Mouse (Mus musculus) T-helper 17 cell (primary cell): ENCODE measurements at regions not wholly inside any gene's neighbourhood (a gene's known extent, or its start where the extent isn't known, plus 50 kb on each side); places are given as distances from the start of the nearest gene placed in this dataset.

Experiments used
- in situ Hi-C, 2 experiments: fragments of 300-600 bp; cut with MboI, MseI; formaldehyde crosslinking; loops; 1 replicate in 1 of 2; 2 replicates in 1 of 2; pipeline ENCODE4 v1.15.1; 2025; ENCODE audit warnings: high pct_unique_total_duplicates in 2 of 2

DNA sequence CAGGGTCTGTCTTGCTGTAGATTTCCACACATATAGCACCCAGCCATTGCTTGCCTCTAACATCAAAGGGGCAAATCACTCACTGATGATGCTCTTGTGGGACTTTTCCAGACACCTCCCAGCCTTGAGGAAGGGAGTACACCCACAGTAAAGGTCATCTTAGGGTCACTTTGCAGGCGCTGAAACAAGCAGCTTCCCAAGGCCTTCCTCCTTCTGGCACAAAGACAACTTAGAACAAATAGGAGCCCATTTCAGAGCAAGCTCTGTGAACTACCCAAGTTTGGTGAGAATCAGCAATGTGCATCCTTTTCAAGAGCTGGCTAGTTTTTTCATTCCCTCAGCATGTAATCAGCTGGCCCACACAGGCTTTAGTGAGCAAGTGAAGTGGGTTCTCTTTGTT, 352.2 kb upstream of the Ubash3b start:
- in situ Hi-C loops: no loop called here

- in situ Hi-C loops: no loop called here
Measured at GRCm38 (mm10) chr9:41509597-41509996, 348.1 kb upstream of the Ubash3b start.

DNA sequence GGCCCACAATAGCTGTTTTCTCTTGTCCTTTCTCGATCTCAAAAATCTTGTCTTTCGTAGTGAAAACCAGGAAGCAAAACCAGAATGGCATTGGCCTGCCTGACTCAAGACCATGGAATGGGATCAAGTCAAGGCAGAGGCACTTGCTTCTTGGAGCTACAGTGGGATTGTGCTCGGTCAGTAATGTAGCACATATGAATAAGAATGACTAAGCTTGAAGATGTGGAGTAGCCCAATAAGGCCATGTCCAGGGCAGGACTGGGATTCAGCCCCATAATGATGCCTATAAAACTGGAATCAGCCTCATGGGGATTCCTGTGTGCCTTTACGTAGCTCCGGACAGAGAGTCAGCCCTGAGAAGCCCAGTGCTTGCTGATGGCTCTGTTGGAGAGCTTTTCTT, 347.2 kb upstream of the Ubash3b start:
- in situ Hi-C loops: no loop called here

GRCm38 (mm10) chr9:41498326-41498725, 336.8 kb upstream of the Ubash3b start:
- in situ Hi-C loops: loop anchor here in 1 of 2 experiments (5.0 kb wide), 1 partner anchor 879 kb away; no protein-coding TSS in a partner anchor

GRCm38 (mm10) chr9:41490112-41490511, 328.6 kb upstream of the Ubash3b start:
- in situ Hi-C loops: no loop called here

- in situ Hi-C loops: no loop called here
Measured at GRCm38 (mm10) chr9:41488046-41488445, 326.5 kb upstream of the Ubash3b start.

GRCm38 (mm10) chr9:41483218-41483617, 321.7 kb upstream of the Ubash3b start:
- in situ Hi-C loops: no loop called here

- in situ Hi-C loops: no loop called here
Measured at GRCm38 (mm10) chr9:41481611-41482266, 320.2 kb upstream of the Ubash3b start.

DNA sequence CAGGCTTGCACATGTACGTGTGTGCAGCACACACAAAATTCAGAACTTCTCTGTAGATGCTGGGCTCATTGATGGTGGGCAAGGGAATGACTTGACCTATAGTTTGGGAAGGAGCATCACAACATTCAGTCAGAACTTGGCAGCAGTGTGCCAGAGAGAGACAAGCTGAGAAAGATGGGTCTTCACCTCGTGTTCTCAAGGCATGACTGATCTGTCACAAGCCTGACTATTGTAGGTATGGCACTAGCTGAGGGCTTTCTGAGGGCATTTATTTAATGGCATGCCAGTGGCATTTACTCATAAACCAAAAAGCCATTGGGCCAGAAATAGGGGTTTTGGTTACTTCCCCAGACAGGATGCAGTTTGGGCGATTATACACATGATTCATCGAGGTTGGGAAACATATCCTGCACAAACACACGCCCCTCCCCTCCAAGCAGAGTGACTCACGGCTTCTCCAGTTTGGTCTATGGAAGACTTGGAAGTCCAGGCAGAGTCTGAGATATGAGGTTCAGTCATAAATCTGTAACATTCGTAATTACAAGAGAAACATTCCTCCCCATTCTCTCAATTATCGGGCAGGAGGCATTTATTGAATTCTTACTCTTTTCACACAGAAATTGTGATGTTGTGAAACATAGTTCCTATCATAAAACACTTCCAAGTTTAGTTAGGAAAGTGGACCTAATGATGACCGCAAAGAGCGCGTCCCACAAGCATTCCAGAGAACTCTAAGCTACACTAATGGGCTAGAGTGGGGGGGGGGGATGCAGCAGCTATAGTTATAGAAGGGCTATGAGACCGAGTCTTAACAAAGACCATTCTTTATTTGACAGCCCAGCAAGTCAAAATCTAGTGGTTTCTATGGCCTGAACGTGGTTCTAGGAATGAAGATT, 318.6 kb upstream of the Ubash3b start:
- in situ Hi-C loops: loop anchor here (5.0 to 10.0 kb wide), 2 partner anchors 465 to 472 kb away; no protein-coding TSS in a partner anchor

- in situ Hi-C loops: loop anchor here (5.0 to 10.0 kb wide), 2 partner anchors 466 to 473 kb away; no protein-coding TSS in a partner anchor
Measured at GRCm38 (mm10) chr9:41479085-41479484, 317.6 kb upstream of the Ubash3b start.

DNA sequence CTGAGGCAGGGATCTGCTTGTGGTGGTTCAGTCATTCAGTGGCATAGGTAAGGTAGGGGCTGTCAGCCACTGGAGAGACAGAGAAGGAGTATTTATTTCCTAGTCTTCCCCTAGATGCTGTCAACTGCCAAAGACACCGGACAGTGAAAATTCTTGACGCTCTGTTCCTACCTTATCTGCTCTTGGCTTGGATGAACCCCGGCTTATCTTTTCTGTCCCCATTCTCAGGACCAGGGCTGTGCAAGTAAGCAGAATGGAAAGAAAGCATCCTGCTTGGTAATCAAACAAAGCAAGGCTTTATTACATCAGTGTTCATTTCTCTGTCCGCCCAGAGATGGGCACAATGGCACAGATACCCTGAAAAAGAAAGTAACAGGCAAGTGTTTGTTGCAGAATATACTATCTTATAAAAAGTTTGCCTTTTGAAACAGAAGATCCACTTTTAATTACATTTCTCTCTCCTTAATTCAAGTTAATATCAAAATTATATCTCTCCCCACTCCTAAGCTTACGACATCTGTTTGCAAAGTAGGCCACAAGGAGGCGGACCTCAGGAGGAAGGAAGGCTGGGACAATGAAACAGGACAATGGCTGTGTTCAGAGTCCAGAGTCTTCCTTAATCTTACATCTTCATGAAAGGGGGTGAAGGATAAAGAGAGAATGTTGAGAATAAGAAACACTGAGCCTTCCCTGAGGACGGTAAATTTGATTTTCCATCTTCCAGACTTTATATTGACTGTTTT, 316.8 kb upstream of the Ubash3b start:
- in situ Hi-C loops: loop anchor here (5.0 to 10.0 kb wide), 2 partner anchors 467 to 474 kb away; no protein-coding TSS in a partner anchor

DNA sequence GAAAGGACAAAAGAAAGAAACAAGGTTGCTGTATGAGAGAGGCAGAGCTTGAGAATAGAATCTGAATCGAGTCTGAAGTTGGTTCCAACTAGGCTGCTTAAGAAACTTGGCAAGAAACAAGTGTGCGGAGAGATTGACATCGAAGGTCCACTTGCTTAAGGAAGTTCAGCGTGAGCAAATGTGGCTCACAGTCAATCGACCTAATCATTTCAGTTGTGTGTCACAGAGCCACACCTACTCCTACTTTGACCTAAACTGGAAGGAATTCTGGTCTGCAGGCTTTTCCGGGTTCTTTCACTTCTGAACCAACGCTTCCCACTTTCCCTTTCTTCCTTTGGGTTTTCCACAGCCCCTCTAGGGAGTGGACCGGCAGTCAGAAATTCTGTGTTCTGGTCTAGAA, 313.8 kb upstream of the Ubash3b start:
- in situ Hi-C loops: loop anchor here (5.0 to 10.0 kb wide), 2 partner anchors 469 to 477 kb away; no protein-coding TSS in a partner anchor

- in situ Hi-C loops: loop anchor here (5.0 to 10.0 kb wide), 2 partner anchors 470 to 477 kb away; no protein-coding TSS in a partner anchor
Measured at GRCm38 (mm10) chr9:41474945-41475297, 313.4 kb upstream of the Ubash3b start.

- in situ Hi-C loops: loop anchor here in 1 of 2 experiments (10.0 kb wide), 1 partner anchor 470 kb away; no protein-coding TSS in a partner anchor
Measured at GRCm38 (mm10) chr9:41474244-41474944, 312.9 kb upstream of the Ubash3b start.

DNA sequence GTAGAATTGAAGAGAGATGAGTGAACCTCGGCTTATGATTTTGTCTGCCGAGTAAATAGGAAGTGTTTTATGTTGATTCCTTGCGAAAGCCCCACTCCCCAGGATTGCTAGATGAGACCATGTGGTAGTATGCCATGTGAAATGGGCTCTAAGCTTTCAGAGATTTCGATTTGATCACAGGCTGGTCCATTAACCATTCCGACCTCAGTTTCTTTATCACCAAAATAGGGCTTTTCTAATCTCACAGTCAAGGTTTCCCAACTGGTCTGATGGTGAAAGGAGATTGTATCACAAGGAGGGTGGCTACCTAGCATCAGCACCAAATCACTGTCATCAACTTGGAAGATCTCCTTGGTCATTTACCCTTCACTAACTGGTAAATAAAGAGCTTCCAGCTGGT, 312.0 kb upstream of the Ubash3b start:
- in situ Hi-C loops: loop anchor here in 1 of 2 experiments (10.0 kb wide), 1 partner anchor 471 kb away; no protein-coding TSS in a partner anchor

GRCm38 (mm10) chr9:41471345-41471744, 309.8 kb upstream of the Ubash3b start:
- in situ Hi-C loops: loop anchor here in 1 of 2 experiments (10.0 kb wide), 1 partner anchor 473 kb away; no protein-coding TSS in a partner anchor

DNA sequence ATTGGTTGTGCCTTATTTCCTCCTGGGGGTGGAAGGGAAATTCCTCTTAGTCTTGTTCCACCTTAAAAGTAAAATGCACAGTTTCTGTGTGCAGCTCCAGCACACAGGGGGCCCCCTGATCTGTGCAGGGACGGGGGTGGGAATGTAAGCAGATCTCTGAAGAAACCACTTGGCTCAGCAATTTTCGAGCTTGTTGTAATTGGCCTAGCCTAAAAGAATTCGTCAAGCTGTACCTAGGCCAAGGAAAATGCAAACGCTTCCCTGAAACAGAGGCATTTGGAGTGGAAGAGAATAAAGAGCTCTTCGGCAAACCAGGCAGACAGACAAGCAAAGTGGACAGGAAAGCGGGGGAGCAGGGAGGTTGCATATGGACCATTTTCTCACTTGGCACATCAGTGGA, 308.5 kb upstream of the Ubash3b start:
- in situ Hi-C loops: loop anchor here in 1 of 2 experiments (10.0 kb wide), 1 partner anchor 475 kb away; no protein-coding TSS in a partner anchor

GRCm38 (mm10) chr9:41469414-41469813, 307.9 kb upstream of the Ubash3b start:
- in situ Hi-C loops: no loop called here

DNA sequence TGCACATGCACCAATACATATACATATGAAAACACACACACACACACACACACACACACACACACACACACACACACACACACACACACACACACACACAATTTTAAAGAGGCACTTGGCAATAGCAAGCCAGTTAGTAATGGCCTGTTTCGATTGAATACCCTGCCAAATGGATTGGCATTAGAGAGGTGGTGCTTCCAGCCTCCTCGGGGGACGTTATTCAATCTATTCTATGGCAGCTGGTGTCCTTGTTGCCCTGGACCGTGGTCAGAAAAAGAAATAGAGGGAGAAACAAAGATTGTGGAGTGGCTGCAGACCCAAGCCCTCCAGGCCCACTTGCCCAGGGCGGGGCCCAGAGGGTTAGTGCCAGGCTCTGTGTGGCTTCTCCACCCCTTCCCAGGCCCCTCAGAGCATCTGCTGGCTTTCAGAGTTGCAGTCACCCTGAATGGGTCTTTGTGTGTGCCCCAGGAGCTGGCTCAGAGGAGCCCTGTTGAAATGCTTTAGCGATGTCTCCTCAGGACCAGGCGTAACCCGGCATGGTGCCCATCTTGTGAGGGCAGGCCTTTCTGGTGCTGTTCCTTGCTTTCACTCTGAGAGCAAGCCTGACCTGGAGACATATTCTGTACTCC, 302.7 kb upstream of the Ubash3b start:
- in situ Hi-C loops: no loop called here

DNA sequence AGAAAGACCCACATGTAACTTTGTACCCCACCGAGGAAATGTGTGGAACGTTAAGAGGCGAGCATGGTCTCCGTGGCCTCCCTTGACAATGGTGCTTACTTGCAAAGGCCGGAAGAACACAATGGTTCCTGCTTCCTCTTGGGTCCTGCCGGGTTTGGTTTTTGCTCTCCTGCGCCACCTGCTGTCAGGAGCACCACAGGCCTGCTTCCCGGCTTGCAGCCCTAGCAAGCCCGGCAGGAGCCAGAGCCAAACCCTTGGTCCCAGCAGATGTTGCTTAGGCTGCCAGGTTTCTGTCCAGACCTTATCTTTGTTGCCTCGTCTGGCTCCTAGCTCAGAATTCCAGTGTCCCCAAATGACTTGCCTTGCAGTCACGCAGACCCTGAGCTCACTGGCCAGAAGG, 300.2 kb upstream of the Ubash3b start:
- in situ Hi-C loops: no loop called here
